Mouse (Mus musculus): Measurements from ENCODE around the gene Abhd5.

The Abhd5 gene

GRCm38 (mm10) chr9:122347882-122348281 is 3.5 kb upstream of the Abhd5 start:
- peak; percentile 10 to 47 for DNase-seq (ENCODE audit: low spot score in 2 of 2)

- no peak for DNase-seq (ENCODE audit: low spot score in 2 of 2)
Measured at GRCm38 (mm10) chr9:122349286-122349685, 2.1 kb upstream of the Abhd5 start.

DNA sequence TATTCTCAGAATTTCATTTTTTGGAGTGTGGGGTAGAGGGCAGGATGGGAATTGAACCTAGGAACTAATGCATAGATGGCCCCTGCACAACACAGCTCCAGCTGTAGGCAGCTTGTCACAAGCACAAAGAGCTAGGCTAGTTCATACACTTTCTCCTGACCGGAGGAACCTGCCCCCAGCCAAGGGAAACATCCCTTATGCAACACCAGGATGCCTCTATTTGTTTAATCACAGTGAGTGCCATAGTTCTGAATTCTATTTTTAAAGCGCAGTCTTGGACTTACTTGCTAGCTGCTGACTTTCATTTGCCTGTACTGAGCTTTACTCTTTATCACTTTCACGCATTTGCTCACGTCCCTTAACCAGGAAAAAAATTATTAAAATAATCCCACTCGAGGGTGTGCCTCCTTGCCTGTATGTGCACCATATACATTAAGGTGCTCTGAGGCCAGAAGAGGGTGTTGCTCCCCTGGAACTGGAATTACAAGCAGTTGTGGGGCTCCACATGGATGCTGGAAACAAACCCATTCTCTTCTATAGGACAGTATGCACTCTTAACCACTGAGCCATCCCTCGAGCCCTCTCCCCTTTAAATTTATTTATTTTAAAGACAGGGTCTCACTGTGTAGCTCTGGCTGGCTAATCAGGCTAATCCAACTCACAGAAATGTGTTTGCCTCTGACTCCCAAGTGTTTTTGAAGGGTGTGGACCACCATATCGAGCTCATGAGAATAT is 845 bp upstream of the Abhd5 start:
- DNase-seq (ENCODE audit: low spot score in 2 of 2) = no peak

GRCm38 (mm10) chr9:122352025-122352392 is 601 bp downstream of the Abhd5 start:
- no peak for DNase-seq (ENCODE audit: low spot score in 2 of 2)

- no peak for DNase-seq (ENCODE audit: low spot score in 2 of 2)
Measured at GRCm38 (mm10) chr9:122352911-122353310, 1.5 kb downstream of the Abhd5 start.

GRCm38 (mm10) chr9:122354240-122354639 is 2.8 kb downstream of the Abhd5 start:
- DNase-seq (ENCODE audit: low spot score in 2 of 2) = no peak

GRCm38 (mm10) chr9:122357073-122357472 is 5.7 kb downstream of the Abhd5 start:
- DNase-seq (ENCODE audit: low spot score in 2 of 2) = no peak

DNA sequence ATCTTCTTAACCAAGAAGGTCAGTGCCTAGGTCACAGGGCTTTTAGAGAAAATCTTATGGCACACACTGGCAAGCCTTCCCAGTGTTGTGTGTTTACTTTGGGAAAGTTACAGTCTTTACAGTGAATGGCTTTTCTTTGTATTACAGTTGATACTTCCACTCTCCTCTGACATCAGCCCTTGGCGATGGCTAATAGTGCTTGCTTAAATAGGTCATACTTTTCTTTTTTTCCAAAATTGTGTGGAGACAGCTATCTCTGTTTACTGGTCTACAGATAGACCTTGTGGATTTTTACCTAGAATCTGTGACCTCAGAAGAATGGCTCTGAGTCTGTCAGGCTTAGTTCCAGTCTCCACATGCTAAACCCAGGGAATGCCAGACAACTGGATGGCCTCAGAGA is 6.2 kb downstream of the Abhd5 start:
- DNase-seq (ENCODE audit: low spot score in 2 of 2) = no peak

- DNase-seq (ENCODE audit: low spot score in 2 of 2) = no peak
Measured at GRCm38 (mm10) chr9:122364171-122364570, 12.8 kb downstream of the Abhd5 start.

DNA sequence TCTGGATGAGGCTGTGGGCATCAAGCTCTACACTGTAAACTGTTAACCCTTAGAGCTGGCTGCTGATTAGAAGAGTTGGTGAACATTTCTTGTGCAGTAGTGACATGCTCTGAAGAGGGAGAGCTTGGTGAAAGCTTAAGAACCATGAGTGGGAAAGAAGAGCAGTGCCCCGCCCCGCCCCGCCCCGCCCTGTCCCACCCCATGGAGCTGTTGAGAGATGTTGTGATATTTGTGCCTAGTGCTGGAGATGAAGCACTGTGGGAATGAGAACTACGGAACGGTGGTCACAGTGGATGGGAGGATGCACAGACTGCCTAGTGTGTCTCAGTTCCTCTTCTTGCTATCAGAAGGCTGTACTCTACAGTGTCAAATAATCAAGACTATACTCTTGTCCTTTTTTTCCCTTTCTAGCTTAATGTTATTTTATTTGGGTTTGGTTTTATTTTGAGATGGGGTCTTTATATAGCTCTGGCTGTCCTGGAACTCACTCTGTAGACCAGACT is 18.9 kb downstream of the Abhd5 start:
- DNase-seq (ENCODE audit: low spot score in 2 of 2) = no peak

DNA sequence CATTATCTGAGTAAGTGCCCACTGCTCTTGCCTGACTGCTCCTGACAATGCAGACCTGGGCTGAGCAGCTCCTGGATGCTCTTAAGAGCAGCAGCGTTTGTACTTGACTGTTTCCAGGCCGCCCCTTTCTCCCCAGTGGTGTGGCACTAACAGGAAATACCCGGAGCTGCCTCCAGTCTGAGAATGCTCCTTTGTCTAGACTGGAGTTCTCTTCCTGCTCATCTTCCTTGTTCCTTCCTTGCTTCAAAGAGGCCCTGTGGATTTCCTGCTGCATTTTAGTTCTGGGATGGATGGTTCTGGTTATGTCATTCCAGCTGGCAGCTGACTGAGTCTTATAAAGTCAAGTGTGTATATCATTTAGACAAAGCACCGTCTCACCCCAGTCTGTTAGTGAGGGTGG is 21.1 kb downstream of the Abhd5 start:
- no peak for DNase-seq (ENCODE audit: low spot score in 2 of 2)

DNA sequence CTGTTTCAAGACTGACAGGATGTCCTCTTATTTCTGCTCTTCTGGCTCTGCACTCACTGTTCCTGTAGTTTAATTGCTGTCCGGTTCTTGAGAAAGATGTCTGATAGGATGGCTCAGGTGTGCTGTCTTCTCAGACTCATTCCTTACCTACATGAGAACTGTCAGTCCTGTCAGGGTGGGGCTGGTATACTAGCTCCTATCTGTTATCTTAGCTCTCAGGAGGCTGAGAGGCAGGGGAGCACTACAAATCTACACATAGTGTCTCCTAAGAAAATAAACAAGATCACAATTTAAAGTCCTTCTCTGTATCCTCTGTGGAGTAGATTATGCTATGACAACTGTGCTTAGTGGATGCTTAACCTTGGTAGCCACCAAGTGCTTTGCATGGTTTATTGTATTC is 21.6 kb downstream of the Abhd5 start:
- DNase-seq (ENCODE audit: low spot score in 2 of 2) = no peak

GRCm38 (mm10) chr9:122378986-122379385 is 27.6 kb downstream of the Abhd5 start:
- no peak for DNase-seq (ENCODE audit: low spot score in 2 of 2)

DNA sequence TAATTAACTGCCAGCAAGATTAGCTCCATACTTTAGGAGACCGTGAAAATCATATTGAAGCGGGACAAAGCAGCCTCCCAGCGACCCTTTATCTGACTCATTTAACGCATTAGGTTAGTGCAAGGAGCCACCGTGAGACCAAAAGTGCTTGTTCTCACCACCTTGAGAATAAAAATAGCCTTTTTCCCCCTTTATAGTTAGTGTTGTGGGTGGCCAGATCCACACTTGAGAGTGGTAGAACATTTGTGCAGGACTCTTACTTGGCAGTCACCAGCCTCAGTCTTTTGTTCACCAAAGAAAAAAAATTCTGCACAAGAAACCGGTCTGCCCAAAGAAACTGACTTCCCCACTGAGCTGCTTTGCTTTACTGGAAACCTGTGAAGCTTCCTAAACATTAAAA is 29.6 kb downstream of the Abhd5 start:
- no peak for DNase-seq (ENCODE audit: low spot score in 2 of 2)

DNA sequence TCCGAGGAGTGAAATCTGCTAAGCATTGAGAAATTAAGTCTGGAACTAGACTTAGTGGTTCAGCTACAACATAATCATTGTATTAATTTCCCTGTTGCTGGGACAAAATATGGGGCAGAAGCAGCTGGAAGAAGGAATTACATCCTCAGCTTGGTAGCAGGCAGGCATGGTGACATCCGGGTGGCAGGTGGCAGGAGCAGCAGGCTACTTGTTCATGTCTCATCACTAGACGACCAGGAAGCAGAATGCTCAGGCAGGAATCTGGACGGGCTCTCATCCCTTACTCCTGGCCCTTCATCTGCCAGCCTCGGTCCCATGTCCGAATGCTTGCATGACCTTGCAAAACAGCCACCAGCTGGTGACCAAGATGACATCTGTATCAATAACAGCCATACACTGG is 30.6 kb downstream of the Abhd5 start:
- DNase-seq (ENCODE audit: low spot score in 2 of 2) = no peak

- no peak for DNase-seq (ENCODE audit: low spot score in 2 of 2)
Measured at GRCm38 (mm10) chr9:122386015-122386414, 34.6 kb downstream of the Abhd5 start.

DNA sequence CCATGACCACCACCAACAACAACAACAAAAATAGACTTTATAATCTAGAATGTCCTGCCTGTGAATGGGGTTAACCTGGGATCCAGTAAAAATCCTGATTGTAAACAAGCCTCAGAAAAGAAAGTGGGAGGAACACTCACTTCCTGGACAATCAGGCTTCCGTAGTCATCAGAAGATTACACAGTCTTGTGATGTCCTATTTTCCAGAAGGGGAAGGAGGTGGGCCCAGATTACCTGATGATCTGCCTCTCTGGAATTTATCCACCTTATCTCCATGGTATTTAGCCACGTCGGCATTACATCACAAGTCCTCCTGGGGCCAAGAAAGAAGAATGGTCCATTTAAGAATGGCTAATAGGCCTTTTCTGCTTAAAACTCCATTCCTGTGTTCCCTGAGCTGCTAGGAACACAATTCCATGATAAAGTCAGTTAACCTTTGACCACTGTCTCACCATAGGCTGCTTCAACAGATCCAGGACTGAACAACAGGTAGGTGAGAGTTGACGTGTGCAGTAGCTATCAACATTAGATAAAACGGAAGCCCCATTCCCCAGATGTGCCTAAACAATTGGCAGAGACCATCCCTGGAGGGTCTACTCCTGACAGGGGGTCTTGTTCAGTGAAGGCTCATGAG is 38.0 kb downstream of the Abhd5 start:
- no peak for DNase-seq (ENCODE audit: low spot score in 2 of 2)

DNA sequence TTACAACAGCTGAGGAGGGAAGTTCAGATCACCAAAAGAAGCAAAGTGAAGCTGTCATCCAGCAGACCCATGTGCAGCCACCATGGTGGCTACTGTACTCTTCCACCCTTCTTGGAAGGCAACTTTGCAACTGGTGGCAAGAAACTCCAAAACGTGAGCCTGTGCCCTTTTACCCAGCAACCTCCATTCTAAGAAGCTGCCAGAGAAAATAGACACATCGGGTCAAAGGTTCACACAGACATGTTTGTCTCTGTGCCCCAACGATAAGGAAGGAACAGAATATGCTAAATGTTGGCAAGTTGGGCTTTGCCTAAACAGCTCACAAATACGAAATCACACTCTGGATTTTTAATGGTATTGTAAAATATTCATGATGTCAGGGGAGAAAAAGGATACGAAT is 44.4 kb downstream of the Abhd5 start:
- DNase-seq (ENCODE audit: low spot score in 2 of 2) = no peak

GRCm38 (mm10) chr9:122397156-122397555 is 45.7 kb downstream of the Abhd5 start:
- no peak for DNase-seq (ENCODE audit: low spot score in 2 of 2)

DNA sequence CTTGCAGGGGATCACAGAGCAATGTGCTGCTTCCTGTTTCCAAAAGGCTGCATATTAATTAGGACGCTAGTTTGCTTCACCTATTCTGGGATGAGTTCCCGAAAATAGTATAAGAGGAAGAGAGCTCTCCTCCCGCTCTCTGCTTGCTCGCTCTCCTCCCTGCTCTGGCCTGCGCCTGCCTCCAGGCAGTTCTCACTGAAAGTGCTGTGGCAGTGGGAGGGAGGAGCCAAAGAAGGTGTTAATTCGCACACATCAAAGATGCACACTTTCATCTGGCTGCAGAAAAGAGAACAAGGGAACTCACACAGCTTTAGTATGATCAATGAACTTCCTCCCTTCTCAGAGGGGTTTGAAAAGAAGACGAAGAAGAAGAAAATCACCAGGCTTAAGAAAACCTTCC is 47.3 kb downstream of the Abhd5 start:
- DNase-seq (ENCODE audit: low spot score in 2 of 2) = peak; percentile 8 to 11

- no peak for DNase-seq (ENCODE audit: low spot score in 2 of 2)
Measured at GRCm38 (mm10) chr9:122401239-122401638, 49.8 kb downstream of the Abhd5 start.

- DNase-seq (ENCODE audit: low spot score in 2 of 2) = no peak
Measured at GRCm38 (mm10) chr9:122410437-122411175, 59.2 kb downstream of the Abhd5 start.

- no peak for DNase-seq (ENCODE audit: low spot score in 2 of 2)
Measured at GRCm38 (mm10) chr9:122414648-122415047, 63.2 kb downstream of the Abhd5 start.
